Mouse (Mus musculus) cortical plate, adult 2 months (tissue): Measurements from ENCODE around the gene Pip5kl1.

Experiments used
- CTCF ChIP-seq: fragments of 200-500 bp; IDR thresholded peaks from 2 replicates; pipeline ENCODE4 v1.5.1; 2011; ENCODE audit warnings: mild to moderate bottlenecking, control low read depth, low read length; ENCODE audit not compliant: insufficient read depth; ENCODE audit errors: extremely low read depth
- POLR2A ChIP-seq: fragments of 200-500 bp; IDR thresholded peaks from 2 replicates; pipeline ENCODE4 v1.6.1; 2011; ENCODE audit warnings: mild to moderate bottlenecking, low read length, control low read depth; ENCODE audit not compliant: insufficient read depth; ENCODE audit errors: extremely low read depth

DNA sequence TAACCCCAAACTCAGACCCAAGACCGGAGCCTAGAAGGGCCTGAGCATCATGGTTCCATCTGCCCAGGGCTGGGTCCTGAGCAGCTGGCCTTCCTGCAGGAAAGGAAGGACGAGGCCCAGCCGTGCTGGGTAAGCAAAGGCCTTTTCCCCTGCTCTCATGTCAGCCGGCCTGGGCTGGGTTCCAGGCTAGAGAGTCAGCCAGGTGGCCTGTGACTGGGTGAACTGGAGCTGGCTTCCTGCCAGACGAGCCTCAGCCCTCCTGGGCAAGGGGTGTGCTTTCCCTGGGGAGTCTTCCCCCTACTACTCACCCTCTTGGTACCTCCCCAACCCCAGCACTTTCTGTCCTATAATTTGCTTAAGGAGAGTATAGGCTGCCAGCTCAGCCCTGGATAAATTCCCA lies 6.4 kb upstream of the Pip5kl1 start:
- no peak for TF ChIP-seq POLR2A
- TF ChIP-seq CTCF = no peak
